Mouse (Mus musculus) hindbrain, embryonic 16.5 days (tissue): ENCODE measurements around the gene Ttc23. TPM values are rescaled to one million over a fixed set of nuclear protein-coding genes. Genes with fewer than 3 reads are reported as not detected.

ENCODE experiments used
- ATAC-seq: fragments of 200-750 bp; cut with Nextera tagmentation; 2 replicates; pipeline ENCODE4 v1.8.0; 2017; ENCODE audit warnings: moderate TSS enrichment, moderate library complexity
- H3K27ac ChIP-seq: fragments of 300-500 bp; sonication (generic); 2 replicates; pipeline ENCODE4 v1.5.1; 2014; ENCODE audit warnings: low read depth, mild to moderate bottlenecking, control low read depth, low read length, moderate library complexity
- H3K27me3 ChIP-seq: fragments of 300-500 bp; sonication (generic); replicated peaks from 2 replicates; pipeline ENCODE4 v1.6.1; 2014; ENCODE audit warnings: low read length; ENCODE audit not compliant: control insufficient read depth, insufficient read depth
- H3K36me3 ChIP-seq: fragments of 300-500 bp; sonication (generic); 2 replicates; pipeline ENCODE4 v1.6.1; 2014; ENCODE audit warnings: mild to moderate bottlenecking, low read length, moderate library complexity, mixed read lengths; ENCODE audit not compliant: control insufficient read depth, insufficient read depth
- H3K4me1 ChIP-seq: fragments of 300-500 bp; sonication (generic); 2 replicates; pipeline ENCODE4 v1.6.1; 2014; ENCODE audit warnings: low read depth, low read length; ENCODE audit not compliant: control insufficient read depth, insufficient read depth
- H3K4me2 ChIP-seq: fragments of 300-500 bp; sonication (generic); 2 replicates; pipeline ENCODE4 v1.6.1; 2014; ENCODE audit warnings: mild to moderate bottlenecking, low read length, control low read depth, moderate library complexity
- H3K4me3 ChIP-seq: fragments of 300-500 bp; sonication (generic); 2 replicates; pipeline ENCODE4 v1.5.1; 2014; ENCODE audit warnings: mild to moderate bottlenecking, low read length, control low read depth, moderate library complexity
- H3K9ac ChIP-seq: fragments of 300-500 bp; sonication (generic); 2 replicates; pipeline ENCODE4 v1.6.1; 2014; ENCODE audit warnings: low read depth, mild to moderate bottlenecking, control low read depth, low read length, moderate library complexity
- H3K9me3 ChIP-seq: fragments of 300-500 bp; sonication (generic); 2 replicates; pipeline ENCODE4 v1.6.1; 2014; ENCODE audit warnings: mild to moderate bottlenecking, low read length, moderate library complexity; ENCODE audit not compliant: control insufficient read depth
- WGBS: fragments of 180-500 bp; shearing (Covaris S2); extraction: QIAGEN DNeasy Blood & Tissue Kit; methylation state at CpG from one replicate; pipeline ENCODE4 v1.1.7; 2014; 5-methylcytosine and 5-hydroxymethylcytosine counted together
- polyA plus RNA-seq: library from polyadenylated mRNA; unstranded; fragments of >200 nt; fragmentation: Nextera tagmentation; extraction: Ambion mirVana; gene quantifications from 2 replicates; pipeline ENCODE4 v1.2.1, GENCODE M21; 2015

Ttc23 gene
- polyA plus RNA-seq, 1 experiment from 2014 or later, result 7.6 TPM

- H3K4me3 ChIP-seq, result peak overlapping the region; percentile 68
- H3K27ac ChIP-seq, result peak overlapping the region; percentile 80
- peaks cover 6% of the 10 kb centered on the region for H3K4me1 ChIP-seq
- H3K9ac ChIP-seq, result peak overlapping the region; percentile 76
- ATAC-seq, result peak; percentile 81
- H3K27me3 ChIP-seq, result peaks cover 9% of the 10 kb centered on the region
- no peaks in the 10 kb centered on the region for H3K36me3 ChIP-seq
- no peaks in the 10 kb centered on the region for H3K9me3 ChIP-seq
- H3K4me2 ChIP-seq, result peak overlapping the region; percentile 97
- WGBS, result under 1% methylated on average over 76 of the region's 92 CpGs
These were observed 111.8 kb downstream of the Ttc23 start for GRCm38 (mm10) chr7:67758858-67759628.

GRCm38 (mm10) chr7:67759629-67759995 is 112.4 kb downstream of the Ttc23 start, which contains the start of gene Synm:
Synm (minus strand) TSS chr7:67759742.
- ATAC-seq, result peak; percentile 89
- Histone ChIP-seq H3K9ac (peak within 1 kb of the TSS; percentile 76), H3K4me1 (peaks cover 6% of the 10 kb centered on the region), H3K4me2 (peak within 1 kb of the TSS; percentile 97), H3K9me3 (no peaks in the 10 kb centered on the region), H3K27me3 (peaks cover 9% of the 10 kb centered on the region), H3K4me3 (peak within 1 kb of the TSS; percentile 68), H3K36me3 (no peaks in the 10 kb centered on the region), H3K27ac (peak within 1 kb of the TSS; percentile 80)
- WGBS, result under 1% methylated on average over 37 of the region's 37 CpGs

- 71% methylated on average over 3 of the region's 3 CpGs for WGBS
- no peak overlapping the region for H3K9ac ChIP-seq
- no peaks in the 10 kb centered on the region for H3K36me3 ChIP-seq
- H3K9me3 ChIP-seq, result no peaks in the 10 kb centered on the region
- 0 out of 2 replicates have a peak, but pooled peaks cover 2% of the 10 kb centered on the region for H3K27me3 ChIP-seq
- no peak overlapping the region for H3K27ac ChIP-seq
- no peak overlapping the region for H3K4me2 ChIP-seq
- no peak for ATAC-seq
- H3K4me3 ChIP-seq, result no peak overlapping the region
- peaks cover 4% of the 10 kb centered on the region for H3K4me1 ChIP-seq
These were observed 116.4 kb downstream of the Ttc23 start for GRCm38 (mm10) chr7:67763625-67764024.

- Histone ChIP-seq H3K27ac (no peak overlapping the region), H3K27me3 (no peaks in the 10 kb centered on the region), H3K4me1 (no peaks in the 10 kb centered on the region), H3K36me3 (no peaks in the 10 kb centered on the region), H3K9ac (no peak overlapping the region), H3K4me2 (no peak overlapping the region), H3K4me3 (no peak overlapping the region), H3K9me3 (no peaks in the 10 kb centered on the region)
- no peak for ATAC-seq
- WGBS, result 90% methylated on average over 3 of the region's 3 CpGs
These were observed 120.9 kb downstream of the Ttc23 start for GRCm38 (mm10) chr7:67768125-67768524.

GRCm38 (mm10) chr7:67769487-67769886 is 122.3 kb downstream of the Ttc23 start:
- ATAC-seq, result no peak
- H3K27me3 ChIP-seq, result no peaks in the 10 kb centered on the region
- H3K36me3 ChIP-seq, result no peaks in the 10 kb centered on the region
- H3K4me1 ChIP-seq, result no peaks in the 10 kb centered on the region
- H3K4me3 ChIP-seq, result no peak overlapping the region
- H3K27ac ChIP-seq, result no peak overlapping the region
- no peaks in the 10 kb centered on the region for H3K9me3 ChIP-seq
- 95% methylated on average over 5 of the region's 5 CpGs for WGBS
- no peak overlapping the region for H3K9ac ChIP-seq
- no peak overlapping the region for H3K4me2 ChIP-seq

GRCm38 (mm10) chr7:67772231-67772630 is 125.0 kb downstream of the Ttc23 start:
- WGBS, result 88% methylated on average over 9 of the region's 9 CpGs
- H3K27me3 ChIP-seq, result no peaks in the 10 kb centered on the region

GRCm38 (mm10) chr7:67775623-67776022 is 128.4 kb downstream of the Ttc23 start:
- Histone ChIP-seq H3K27me3 (no peaks in the 10 kb centered on the region), H3K4me2 (no peak overlapping the region), H3K9me3 (no peaks in the 10 kb centered on the region), H3K4me3 (no peak overlapping the region), H3K4me1 (no peaks in the 10 kb centered on the region), H3K9ac (no peak overlapping the region), H3K36me3 (no peaks in the 10 kb centered on the region), H3K27ac (no peak overlapping the region)
- WGBS, result 91% methylated on average over 3 of the region's 3 CpGs
- no peak for ATAC-seq

More at GRCm38 (mm10) chr7:67772231-67772630, 125.0 kb downstream of the Ttc23 start:
- no peak for ATAC-seq
- Histone ChIP-seq H3K4me3 (no peak overlapping the region), H3K36me3 (no peaks in the 10 kb centered on the region), H3K9ac (no peak overlapping the region), H3K9me3 (no peaks in the 10 kb centered on the region), H3K4me1 (no peaks in the 10 kb centered on the region), H3K27ac (no peak overlapping the region), H3K4me2 (no peak overlapping the region)

GRCm38 (mm10) chr7:67776636-67777305 is 129.6 kb downstream of the Ttc23 start:
- Histone ChIP-seq H3K27me3 (no peaks in the 10 kb centered on the region), H3K9me3 (no peaks in the 10 kb centered on the region), H3K36me3 (no peaks in the 10 kb centered on the region), H3K4me3 (no peak overlapping the region), H3K9ac (no peak overlapping the region), H3K4me1 (no peaks in the 10 kb centered on the region), H3K4me2 (no peak overlapping the region), H3K27ac (no peak overlapping the region)
- WGBS, result 43% methylated on average over 12 of the region's 12 CpGs
- ATAC-seq, result 0 out of 2 replicates have a peak, but pooled peaks have one; percentile 20

- ATAC-seq, result no peak
- 70% methylated on average over 2 of the region's 2 CpGs for WGBS
These were observed 140.7 kb downstream of the Ttc23 start for GRCm38 (mm10) chr7:67787861-67788260.

More at GRCm38 (mm10) chr7:67787861-67788260, 140.7 kb downstream of the Ttc23 start:
- H3K4me2 ChIP-seq, result no peak overlapping the region
- no peak overlapping the region for H3K9ac ChIP-seq
- H3K4me1 ChIP-seq, result no peaks in the 10 kb centered on the region
- H3K4me3 ChIP-seq, result no peak overlapping the region
- no peak overlapping the region for H3K27ac ChIP-seq
- H3K36me3 ChIP-seq, result no peaks in the 10 kb centered on the region
- no peaks in the 10 kb centered on the region for H3K27me3 ChIP-seq
- H3K9me3 ChIP-seq, result no peaks in the 10 kb centered on the region
